Mouse (Mus musculus): ENCODE results near the gene Lama1. TPM values are rescaled to one million over a fixed set of nuclear protein-coding genes. Genes with fewer than 3 reads are reported as not detected.

Gene Lama1
- polyA plus RNA-seq, 1 experiment from 2014 or later, result 5.0 TPM

DNA sequence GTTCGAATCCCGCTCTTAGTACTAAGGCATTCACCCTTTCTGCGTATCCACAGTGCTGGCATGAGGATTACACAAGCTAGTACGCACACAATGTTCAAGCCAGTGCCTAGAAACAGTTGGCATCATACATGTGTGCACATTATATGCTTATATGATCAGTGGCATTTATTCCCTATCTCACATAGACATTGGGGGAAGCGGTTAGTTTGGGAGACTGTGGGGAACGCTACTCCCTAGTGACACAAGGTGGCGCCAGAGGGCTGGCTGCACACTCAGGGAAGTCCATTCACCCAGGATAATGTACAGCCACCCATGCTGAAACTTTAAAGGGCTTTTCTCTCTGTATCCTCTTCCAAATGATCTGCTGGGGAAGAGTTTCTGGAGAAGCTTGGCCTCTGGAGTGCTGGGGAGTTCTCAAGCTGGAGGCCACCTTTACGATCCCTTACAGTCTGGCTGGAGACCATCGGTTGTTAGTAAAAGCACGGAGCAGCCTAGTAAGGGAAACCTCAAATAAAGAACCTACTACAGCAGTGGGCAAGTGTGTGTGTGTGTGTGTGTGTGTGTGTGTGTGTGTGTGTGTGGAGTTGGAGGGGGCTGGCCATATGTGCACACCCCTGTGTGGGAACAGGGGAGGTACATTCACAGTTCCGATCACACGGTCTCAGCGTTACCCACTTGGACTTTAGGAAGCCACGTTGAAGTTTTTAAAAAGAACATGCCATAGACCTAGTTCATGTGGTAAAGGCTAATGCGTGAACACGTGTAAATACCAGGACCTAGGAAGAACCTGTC, 164.9 kb downstream of the Lama1 start:
- H3K4me1 ChIP-seq, result 0 out of 2 replicates have a peak, but pooled peaks cover 8% of the 10 kb centered on the region
- H3K36me3 ChIP-seq, result no peaks in the 10 kb centered on the region
- H3K4me3 ChIP-seq, result no peak overlapping the region
- no peaks in the 10 kb centered on the region for H3K9me3 ChIP-seq
- no peaks in the 10 kb centered on the region for H3K27me3 ChIP-seq
- H3K27ac ChIP-seq (replicated peaks), result no peak overlapping the region
- no peak overlapping the region for H3K9ac ChIP-seq (replicated peaks)
- WGBS, result 77% methylated on average over 16 of the region's 16 CpGs
- no peak overlapping the region for H3K4me2 ChIP-seq (replicated peaks)
- peak; percentile 82 for ATAC-seq (replicated peaks)

DNA sequence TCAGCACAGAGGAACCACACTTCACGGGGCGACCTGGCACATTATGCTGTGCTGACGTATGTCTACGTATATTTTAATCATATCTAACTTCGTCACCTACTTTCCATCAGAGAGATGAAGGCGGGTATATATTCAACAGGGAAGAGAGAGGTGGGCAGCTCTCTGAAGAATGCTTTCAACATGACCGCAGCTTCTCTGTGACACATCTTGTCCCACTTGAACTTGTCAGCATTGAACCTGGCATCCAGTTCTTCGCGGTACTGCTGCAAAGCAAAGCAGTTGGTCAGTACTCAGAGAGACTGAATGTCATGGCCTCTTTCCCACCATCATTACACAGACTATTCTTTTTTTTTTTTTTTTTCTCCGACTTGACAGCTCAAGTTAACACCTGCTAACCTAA, 167.3 kb downstream of the Lama1 start:
- Histone ChIP-seq H3K36me3 (no peaks in the 10 kb centered on the region), H3K4me3 (no peak overlapping the region), H3K9ac (replicated peaks) (no peak overlapping the region), H3K4me1 (0 out of 2 replicates have a peak, but pooled peaks cover 8% of the 10 kb centered on the region), H3K27me3 (no peaks in the 10 kb centered on the region), H3K27ac (replicated peaks) (no peak overlapping the region), H3K9me3 (no peaks in the 10 kb centered on the region), H3K4me2 (replicated peaks) (no peak overlapping the region)
- ATAC-seq (replicated peaks), result no peak
- WGBS, result 92% methylated on average over 10 of the region's 10 CpGs

DNA sequence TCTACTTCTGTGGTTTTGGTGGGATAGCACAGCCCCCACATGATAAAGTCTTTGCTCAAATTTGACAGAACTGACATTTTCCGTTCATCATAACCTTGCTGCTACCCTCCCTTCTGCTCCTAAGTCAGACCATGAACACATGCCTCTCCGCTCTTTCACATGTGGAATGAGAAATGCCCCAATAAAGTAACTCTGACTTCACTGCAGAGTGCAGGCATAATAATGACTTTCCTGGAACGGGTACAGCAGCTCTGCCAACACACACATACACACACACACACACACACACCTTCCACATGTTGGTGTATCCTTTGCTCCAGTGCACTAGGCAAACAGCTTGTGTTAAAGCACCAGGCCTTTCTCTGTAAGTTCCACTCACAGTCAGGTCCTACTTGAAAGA, 167.9 kb downstream of the Lama1 start:
- Histone ChIP-seq H3K9ac (replicated peaks) (no peak overlapping the region), H3K9me3 (no peaks in the 10 kb centered on the region), H3K4me1 (0 out of 2 replicates have a peak, but pooled peaks cover 8% of the 10 kb centered on the region), H3K27me3 (no peaks in the 10 kb centered on the region), H3K4me2 (replicated peaks) (no peak overlapping the region), H3K4me3 (no peak overlapping the region), H3K36me3 (no peaks in the 10 kb centered on the region), H3K27ac (replicated peaks) (no peak overlapping the region)
- no peak for ATAC-seq (replicated peaks)
- 87% methylated on average over 3 of the region's 3 CpGs for WGBS

DNA sequence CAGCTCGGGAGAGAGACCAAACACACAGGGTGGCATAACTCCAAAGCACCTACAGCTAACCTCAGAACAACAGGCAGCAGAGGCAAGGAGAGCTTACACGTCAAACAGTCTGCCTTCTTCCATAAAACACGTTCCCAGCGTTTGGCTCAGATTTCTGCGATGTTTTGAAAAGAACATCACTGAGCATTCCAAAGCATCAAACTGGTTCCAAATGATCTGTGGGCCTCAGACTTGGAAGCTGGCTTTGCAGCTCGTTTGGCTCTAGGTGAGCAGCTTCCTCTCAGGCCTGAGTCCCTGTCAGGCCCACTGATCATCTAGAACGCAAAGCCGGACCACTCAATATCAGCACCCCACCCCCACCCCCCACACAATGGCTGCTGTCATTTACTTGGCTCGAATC, 169.0 kb downstream of the Lama1 start:
- no peaks in the 10 kb centered on the region for H3K36me3 ChIP-seq
- no peaks in the 10 kb centered on the region for H3K9me3 ChIP-seq
- no peak overlapping the region for H3K4me2 ChIP-seq (replicated peaks)
- no peaks in the 10 kb centered on the region for H3K27me3 ChIP-seq
- H3K4me1 ChIP-seq, result 0 out of 2 replicates have a peak, but pooled peaks cover 8% of the 10 kb centered on the region
- no peak overlapping the region for H3K27ac ChIP-seq (replicated peaks)
- ATAC-seq (replicated peaks), result no peak
- H3K4me3 ChIP-seq, result no peak overlapping the region
- H3K9ac ChIP-seq (replicated peaks), result no peak overlapping the region
- 50% methylated on average over 9 of the region's 9 CpGs for WGBS

DNA sequence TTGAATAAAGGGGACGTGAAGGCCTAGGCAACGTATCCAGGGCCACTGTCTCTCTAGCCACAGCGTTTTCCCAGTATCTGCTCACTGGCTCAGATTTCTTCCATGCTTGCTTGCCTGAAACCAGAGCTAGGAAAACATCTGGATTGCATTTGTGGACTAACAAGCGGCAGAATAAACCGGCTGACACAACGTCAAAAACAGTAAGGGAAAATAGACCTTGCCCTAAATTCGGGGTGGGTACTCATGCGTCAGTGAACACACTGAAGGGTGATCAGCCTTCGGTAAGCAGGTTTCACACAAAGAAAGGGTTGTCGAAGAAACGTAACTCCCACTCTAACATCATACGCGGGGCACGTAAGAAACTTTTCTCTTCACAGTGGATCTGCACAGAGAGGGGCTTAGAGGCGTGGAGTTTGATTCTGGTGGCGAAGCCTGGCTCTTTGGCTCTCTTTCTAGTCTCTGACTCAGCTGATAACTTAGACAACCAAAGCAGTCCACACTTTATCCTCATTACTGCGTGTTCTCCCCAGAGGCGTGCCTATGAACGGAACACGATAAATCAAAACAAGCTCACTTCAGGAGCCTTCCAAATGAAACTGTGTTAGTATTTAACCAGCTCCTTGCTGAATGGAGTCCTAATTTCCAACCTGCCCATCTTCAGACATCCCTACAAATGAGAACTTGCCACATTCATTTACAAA, 169.6 kb downstream of the Lama1 start:
- ATAC-seq (replicated peaks), result no peak

DNA sequence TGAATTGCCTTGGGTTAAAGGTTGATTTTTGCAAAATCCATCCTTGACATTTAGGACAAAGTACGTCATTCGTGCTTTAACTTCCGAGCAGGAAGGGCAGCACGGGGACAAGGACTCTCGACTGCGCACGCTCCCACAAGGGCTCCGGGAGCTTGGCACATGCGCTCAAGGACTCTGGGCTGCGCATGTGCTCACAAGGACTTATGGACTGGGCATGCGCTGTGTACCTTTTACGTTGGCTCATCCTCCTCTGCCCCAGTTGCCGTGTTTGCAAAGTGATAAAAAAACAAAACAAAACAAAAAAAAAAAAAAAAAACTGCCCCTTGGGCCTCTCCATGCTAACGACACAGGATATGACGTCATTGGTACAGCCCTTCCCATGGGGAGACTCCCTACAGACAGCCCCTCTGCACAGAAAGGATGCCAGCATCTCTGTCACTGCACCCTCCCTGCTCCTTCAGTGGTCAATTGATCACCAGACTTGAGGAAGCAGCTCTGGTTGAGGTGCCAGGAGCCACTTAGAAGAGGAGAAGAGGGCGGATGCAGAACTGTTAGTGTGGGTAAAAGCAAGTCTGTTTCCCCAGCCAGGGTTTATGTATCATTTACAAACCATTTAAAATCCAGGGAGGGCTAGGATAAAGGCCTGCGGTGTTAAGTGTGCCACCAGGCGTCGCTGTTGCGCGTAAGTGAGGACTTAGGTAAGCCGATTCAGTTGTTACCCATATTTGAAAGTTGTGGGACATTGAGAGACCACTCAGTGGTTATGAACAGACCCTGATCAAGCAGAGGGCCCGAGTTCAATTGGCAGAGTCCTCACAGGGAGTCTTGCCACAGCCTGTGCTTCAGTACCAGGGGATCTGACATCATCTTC, 172.9 kb downstream of the Lama1 start:
- Histone ChIP-seq H3K4me2 (replicated peaks) (no peak overlapping the region), H3K27me3 (no peaks in the 10 kb centered on the region), H3K36me3 (no peaks in the 10 kb centered on the region), H3K9me3 (no peaks in the 10 kb centered on the region), H3K27ac (replicated peaks) (no peak overlapping the region), H3K4me1 (0 out of 2 replicates have a peak, but pooled peaks cover 6% of the 10 kb centered on the region), H3K9ac (replicated peaks) (no peak overlapping the region), H3K4me3 (no peak overlapping the region)
- peak; percentile 78 for ATAC-seq (replicated peaks)
- WGBS, result 71% methylated on average over 23 of the region's 23 CpGs

More for the DNA sequence above, 169.6 kb downstream of the Lama1 start:
- no peak overlapping the region for H3K4me2 ChIP-seq (replicated peaks)
- no peak overlapping the region for H3K27ac ChIP-seq (replicated peaks)
- H3K9me3 ChIP-seq, result no peaks in the 10 kb centered on the region
- H3K36me3 ChIP-seq, result no peaks in the 10 kb centered on the region
- no peaks in the 10 kb centered on the region for H3K27me3 ChIP-seq
- H3K4me1 ChIP-seq, result 0 out of 2 replicates have a peak, but pooled peaks cover 8% of the 10 kb centered on the region
- H3K4me3 ChIP-seq, result no peak overlapping the region
- H3K9ac ChIP-seq (replicated peaks), result no peak overlapping the region
- WGBS, result 64% methylated on average over 20 of the region's 20 CpGs

Other genes with a start within 250 kb of the Lama1 start
- not detected in 2 replicates for gene Lrrc30, start 64.5 kb upstream of the Lama1 start, polyA plus RNA-seq (2015; fragmentation: Nextera tagmentation; extraction: Ambion mirVana)